Comparison of ENCODE assay signal across 19 mouse cellular contexts in the genomic region with DNA sequence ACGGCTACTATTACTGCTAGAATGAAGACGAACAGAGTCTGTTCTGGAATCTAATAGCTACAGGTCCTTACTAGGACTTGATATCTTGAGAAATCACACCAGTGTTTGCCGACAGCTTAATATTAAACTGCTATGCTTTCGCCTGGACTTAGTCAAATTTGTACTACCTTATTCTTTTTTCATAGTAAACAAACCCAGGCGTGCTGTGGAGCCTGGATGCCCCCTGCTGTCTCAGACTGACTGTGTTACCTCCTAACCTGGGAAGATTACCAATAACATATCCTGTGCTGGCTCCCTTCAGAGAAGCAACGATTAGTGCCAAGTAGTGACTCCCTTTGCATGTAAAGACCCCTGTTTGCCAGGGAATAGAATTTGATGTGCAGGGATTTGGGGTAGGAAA. TPM values are rescaled to one million over a fixed set of nuclear protein-coding genes. Genes with fewer than 3 reads are reported as not detected.
A peak's percentile ranks its signal among the peaks of the same experiment; 100 is the strongest.
DNase-seq lines count a peak whose midpoint lies in the region; ATAC-seq and TF ChIP-seq lines count a peak whose summit lies in the region.
"Had no signal": no experiment of that assay in that cellular context is flagged by ENCODE, and none has a peak within 500 bp of the region (broad histone marks: within the 10 kb centered on the region; RNA-seq: fewer than 3 reads in every experiment).

No protein-coding gene starts in this region.

- DNase-seq in liver, embryonic 14.5 days (ENCODE audit: low read depth in 3 of 3, low spot score in 3 of 3) = no peak
- no peak for DNase-seq in liver
- peak; percentile 32 to 46 for DNase-seq in thymus, postnatal 36 days
- DNase-seq in left cerebral cortex, postnatal 14 days (ENCODE audit: low spot score in 2 of 2) = no peak
- no peak for DNase-seq in heart, adult 18-20 months
- DNase-seq: cerebellum, postnatal 36 days; kidney, adult 11 months; kidney, postnatal 25 days; lung, adult 2 months had no signal

- no peak overlapping the region for H3K27ac ChIP-seq in liver, embryonic 14.5 days
- H3K27ac ChIP-seq: embryonic facial prominence, embryonic 13.5 days; hindbrain, embryonic 12.5 days; neural tube, embryonic 12.5 days had no signal

- no peaks in the 10 kb centered on the region for H3K36me3 ChIP-seq in liver, embryonic 14.5 days (replicated peaks; ENCODE audit: control insufficient read depth, insufficient read depth, low read depth)
- H3K36me3 ChIP-seq: embryonic facial prominence, embryonic 13.5 days; hindbrain, embryonic 12.5 days; neural tube, embryonic 12.5 days had no signal

- no peak overlapping the region for H3K4me2 ChIP-seq in liver, embryonic 14.5 days (ENCODE audit: low read depth)
- H3K4me2 ChIP-seq: embryonic facial prominence, embryonic 13.5 days; hindbrain, embryonic 12.5 days; neural tube, embryonic 12.5 days had no signal

- TF ChIP-seq EP300 in liver, embryonic 14.5 days (IDR thresholded peaks at IDR 0.05; ENCODE audit: low read depth) = no peak

- no peaks in the 10 kb centered on the region for H3K4me1 ChIP-seq in liver, embryonic 14.5 days (replicated peaks; ENCODE audit: control insufficient read depth in 2 of 2, insufficient read depth in 2 of 2, low read length in 1 of 2)
- H3K4me1 ChIP-seq: embryonic facial prominence, embryonic 13.5 days; hindbrain, embryonic 12.5 days; neural tube, embryonic 12.5 days had no signal

- no peak for ATAC-seq in liver, embryonic 14.5 days (ENCODE audit: insufficient read depth)
- ATAC-seq in activated CD4-positive, CD25-positive, alpha-beta regulatory T cell, adult 4 months = peak; percentile 59
- peak; percentile 65; the same call in 1 of the 2 replicates for ATAC-seq in megakaryocyte-erythroid progenitor cell, adult 5-6 weeks (replicated peaks; ENCODE audit: low FRiP score, low TSS enrichment, poor library complexity, severe bottlenecking)
- ATAC-seq: midbrain, embryonic 16.5 days had no signal

- H3K9me3 ChIP-seq in liver, embryonic 14.5 days (ENCODE audit: control insufficient read depth, low read length) = no peaks in the 10 kb centered on the region
- H3K9me3 ChIP-seq: embryonic facial prominence, embryonic 13.5 days; hindbrain, embryonic 12.5 days; neural tube, embryonic 12.5 days had no signal

- intact Hi-C loops in left cerebral cortex, postnatal 14 days (cut with DNase I) = no loop called here

- no peaks in the 10 kb centered on the region for H3K27me3 ChIP-seq in liver, embryonic 14.5 days (ENCODE audit: control insufficient read depth, insufficient read depth, low read length)
- H3K27me3 ChIP-seq: embryonic facial prominence, embryonic 13.5 days; hindbrain, embryonic 12.5 days; neural tube, embryonic 12.5 days had no signal

- H3K4me3 ChIP-seq in liver, embryonic 14.5 days (ENCODE audit: insufficient read depth in 1 of 2, low read depth in 2 of 2, low read length in 2 of 2) = no peak overlapping the region
- H3K4me3 ChIP-seq: embryonic facial prominence, embryonic 13.5 days; hindbrain, embryonic 12.5 days; neural tube, embryonic 12.5 days had no signal

- no peak overlapping the region for H3K9ac ChIP-seq in liver, embryonic 14.5 days (replicated peaks)
- H3K9ac ChIP-seq: embryonic facial prominence, embryonic 13.5 days; hindbrain, embryonic 12.5 days; neural tube, embryonic 12.5 days had no signal

- TF ChIP-seq CTCF in liver, embryonic 14.5 days (IDR thresholded peaks at IDR 0.05; ENCODE audit: low read depth) = peak; percentile 5; the same call in 1 of the 2 replicates

- WGBS in liver, embryonic 14.5 days (ENCODE audit: insufficient replicate concordance) = 56% methylated on average over 6 of the region's 6 CpGs

RNA-seq across cellular contexts. Expression of a gene that starts 16.3 kb away (rescaled TPM):
- polyA plus RNA-seq in liver, embryonic 14.5 days (2012; rRNA removed) = 0.06 and 0.22 TPM in 2 replicates
- polyA plus RNA-seq in liver, embryonic 14.5 days (2014; fragmentation: Nextera tagmentation; extraction: Ambion mirVana) = 0.29 TPM in 1 of 2 replicates, not detected in the other
- polyA plus RNA-seq in activated CD4-positive, CD25-positive, alpha-beta regulatory T cell, adult 4 months (2017; shearing (Covaris generic)) = 1 to 10 TPM; 1.9 to 3.1 TPM
- total RNA-seq in megakaryocyte-erythroid progenitor cell, adult 5-6 weeks (2014; fragmentation: Nextera tagmentation) = not detected in 2 replicates
- total RNA-seq in megakaryocyte-erythroid progenitor cell, adult 5-6 weeks (2017) = not detected in 2 replicates
- not detected for total RNA-seq in left cerebral cortex, postnatal 14 days (2021)
- total RNA-seq in heart, adult 18-20 months (2021) = not detected
- total RNA-seq: layer of hippocampus, postnatal 14 days had no signal
- polyA plus RNA-seq: embryonic facial prominence, embryonic 13.5 days; hindbrain, embryonic 12.5 days; limb, embryonic 11.5 days; midbrain, embryonic 16.5 days; neural tube, embryonic 12.5 days had no signal

RNA-seq across cellular contexts. Expression of a gene that starts 46.6 kb away (rescaled TPM):
- not detected in 2 replicates for polyA plus RNA-seq in liver, embryonic 14.5 days (2012; rRNA removed)
- not detected in 2 replicates for polyA plus RNA-seq in liver, embryonic 14.5 days (2014; fragmentation: Nextera tagmentation; extraction: Ambion mirVana)
- not detected for polyA plus RNA-seq in activated CD4-positive, CD25-positive, alpha-beta regulatory T cell, adult 4 months (2017; shearing (Covaris generic))
- total RNA-seq in megakaryocyte-erythroid progenitor cell, adult 5-6 weeks (2014; fragmentation: Nextera tagmentation) = not detected in 2 replicates
- total RNA-seq in megakaryocyte-erythroid progenitor cell, adult 5-6 weeks (2017) = not detected in 2 replicates
- total RNA-seq in left cerebral cortex, postnatal 14 days (2021) = not detected
- not detected for total RNA-seq in heart, adult 18-20 months (2021)
- total RNA-seq: layer of hippocampus, postnatal 14 days had no signal
- polyA plus RNA-seq: embryonic facial prominence, embryonic 13.5 days; gonadal fat pad, adult 2 months; hindbrain, embryonic 12.5 days; limb, embryonic 11.5 days; lung, adult 2 months; midbrain, embryonic 16.5 days; neural tube, embryonic 12.5 days; urinary bladder, adult 2 months had no signal

RNA-seq across cellular contexts. Expression of a gene that starts 59.4 kb away (rescaled TPM):
- polyA plus RNA-seq in liver, embryonic 14.5 days (2012; rRNA removed) = not detected in 2 replicates
- polyA plus RNA-seq in liver, embryonic 14.5 days (2014; fragmentation: Nextera tagmentation; extraction: Ambion mirVana) = not detected in 2 replicates
- polyA plus RNA-seq in activated CD4-positive, CD25-positive, alpha-beta regulatory T cell, adult 4 months (2017; shearing (Covaris generic)) = not detected
- total RNA-seq in megakaryocyte-erythroid progenitor cell, adult 5-6 weeks (2014; fragmentation: Nextera tagmentation) = not detected in 2 replicates
- not detected in 2 replicates for total RNA-seq in megakaryocyte-erythroid progenitor cell, adult 5-6 weeks (2017)
- total RNA-seq in left cerebral cortex, postnatal 14 days (2021) = under 1 TPM in 1 of 2 experiments, not detected in 1; 0.70 TPM
- total RNA-seq in heart, adult 18-20 months (2021) = not detected
- total RNA-seq: layer of hippocampus, postnatal 14 days had no signal
- polyA plus RNA-seq: embryonic facial prominence, embryonic 13.5 days; gonadal fat pad, adult 2 months; limb, embryonic 11.5 days; lung, adult 2 months; midbrain, embryonic 16.5 days; neural tube, embryonic 12.5 days; urinary bladder, adult 2 months had no signal

Comparison
In these comparisons a context has a peak if more than half of its experiments do, and no peak if none do; other contexts are left out.
1. DNase-seq: peak in thymus, postnatal 36 days (2 of 2); none in liver, embryonic 14.5 days (0 of 3), liver (single experiment), left cerebral cortex, postnatal 14 days (0 of 2) and heart, adult 18-20 months (0 of 2).